Mouse (Mus musculus) CH12.LX (cell line): ENCODE results near the gene Yaf2.

Experiments
- E2F4 ChIP-seq: IDR thresholded peaks from 2 replicates; pipeline ENCODE4 v1.6.1; 2011; ENCODE audit warnings: low read depth, low read length, improper control_type of control experiment; ENCODE audit not compliant: insufficient replicate concordance
- KAT2A ChIP-seq: IDR thresholded peaks from 2 replicates; pipeline ENCODE4 v1.6.1; 2012; ENCODE audit warnings: low read length, improper control_type of control experiment, inconsistent platforms; ENCODE audit not compliant: insufficient replicate concordance
- POLR2A ChIP-seq: IDR thresholded peaks from 2 replicates; pipeline ENCODE4 v1.6.1; 2011; ENCODE audit warnings: low read depth, mild to moderate bottlenecking, improper control_type of control experiment, low read length
- RCOR1 ChIP-seq: conservative IDR thresholded peaks from 2 replicates; pipeline ENCODE4 v1.6.1; 2012; ENCODE audit warnings: low read depth, mild to moderate bottlenecking, inconsistent platforms, low read length, improper control_type of control experiment

DNA sequence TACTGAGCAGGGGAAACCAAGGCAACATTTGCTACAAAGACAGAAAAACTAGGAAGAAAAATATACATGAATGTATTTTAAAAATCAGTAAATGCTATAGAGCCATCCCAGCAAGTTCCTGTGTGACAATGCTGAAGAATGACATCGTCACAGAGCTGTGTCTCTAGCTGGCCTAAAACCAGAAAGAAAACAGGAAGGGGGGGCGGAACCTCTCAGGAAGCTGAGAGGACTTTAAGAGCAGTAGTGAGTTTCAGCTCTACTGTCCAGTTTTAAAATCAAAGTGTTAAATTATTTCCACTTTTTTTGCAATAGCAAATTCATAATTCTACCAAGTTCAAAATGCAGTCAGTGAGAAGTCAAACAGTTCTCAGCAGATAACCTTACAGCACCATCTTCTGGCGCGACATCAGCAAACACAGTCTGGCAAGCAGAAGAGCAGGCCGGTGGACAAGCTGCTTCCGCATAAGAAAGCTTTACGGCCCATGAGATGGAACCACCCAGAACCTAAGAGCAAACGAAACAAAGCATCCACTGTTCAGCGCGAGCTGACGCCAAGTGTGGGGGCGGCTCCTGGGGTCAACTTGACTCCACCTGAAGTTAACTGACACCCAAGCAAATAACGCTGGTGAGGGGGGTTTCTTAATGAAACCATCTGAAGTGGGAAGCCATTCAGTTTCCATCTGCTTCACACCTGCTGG lies 85.0 kb downstream of the Yaf2 start:
- no peak for TF ChIP-seq E2F4
- TF ChIP-seq POLR2A: no peak
- TF ChIP-seq KAT2A: no peak
- TF ChIP-seq RCOR1: no peak
